9 mouse cellular contexts compared by ENCODE assay signal in genomic region chr8:107556511-107556936, GRCm38 (mm10). TPM values are rescaled to one million over a fixed set of nuclear protein-coding genes. Genes with fewer than 3 reads are reported as not detected.
DNase-seq lines count a peak whose midpoint lies in the region; ATAC-seq and TF ChIP-seq lines count a peak whose summit lies in the region.
"Had no signal": no experiment of that assay in that cellular context is flagged by ENCODE, and none has a peak within 500 bp of the region (broad histone marks: within the 10 kb centered on the region; RNA-seq: fewer than 3 reads in every experiment).

No protein-coding gene starts in this region.

- DNase-seq in heart, adult 18-20 months: no peak
- peak; percentile 66 for DNase-seq in hindbrain, postnatal 0 days (ENCODE audit: low spot score)
- DNase-seq in testis, postnatal 10 days (ENCODE audit: low spot score): no peak
- no peak for DNase-seq in spleen, postnatal 10 days (ENCODE audit: low spot score in 2 of 2)
- DNase-seq: thymus, postnatal 14 days had no signal

- 29% methylated on average over 12 of the region's 12 CpGs for WGBS in heart, embryonic 15.5 days
- WGBS in neural tube, embryonic 13.5 days: 41% methylated on average over 12 of the region's 12 CpGs
- WGBS in neural tube, embryonic 15.5 days: 47% methylated on average over 12 of the region's 12 CpGs
- 24% methylated on average over 11 of the region's 12 CpGs for WGBS in hindbrain, postnatal 0 days

- 0 out of 2 replicates have a peak, but pooled peaks cover 6% of the 10 kb centered on the region for H3K4me1 ChIP-seq in heart, embryonic 15.5 days (replicated peaks)
- peaks cover 24% of the 10 kb centered on the region for H3K4me1 ChIP-seq in neural tube, embryonic 13.5 days (replicated peaks)
- H3K4me1 ChIP-seq in neural tube, embryonic 15.5 days: peaks cover 6% of the 10 kb centered on the region; the same call in 1 of the 2 replicates
- H3K4me1 ChIP-seq in hindbrain, postnatal 0 days (ENCODE audit: insufficient read depth, low read length): no peaks in the 10 kb centered on the region

- H3K4me3 ChIP-seq in heart, embryonic 15.5 days: no peak overlapping the region
- no peak overlapping the region for H3K4me3 ChIP-seq in neural tube, embryonic 13.5 days
- no peak overlapping the region for H3K4me3 ChIP-seq in neural tube, embryonic 15.5 days (replicated peaks)
- H3K4me3 ChIP-seq in hindbrain, postnatal 0 days (ENCODE audit: low read length): no peak overlapping the region

- no peaks in the 10 kb centered on the region for H3K9me3 ChIP-seq in heart, embryonic 15.5 days (replicated peaks)
- no peaks in the 10 kb centered on the region for H3K9me3 ChIP-seq in neural tube, embryonic 13.5 days
- H3K9me3 ChIP-seq in neural tube, embryonic 15.5 days (replicated peaks): no peaks in the 10 kb centered on the region
- no peaks in the 10 kb centered on the region for H3K9me3 ChIP-seq in hindbrain, postnatal 0 days (ENCODE audit: low read length)

- TF ChIP-seq CTCF in hindbrain, postnatal 0 days (IDR thresholded peaks at IDR 0.05; ENCODE audit: low read depth): no peak

- peak overlapping the region; percentile 2; the same call in 1 of the 2 replicates for H3K4me2 ChIP-seq in heart, embryonic 15.5 days
- no peak overlapping the region for H3K4me2 ChIP-seq in neural tube, embryonic 13.5 days
- H3K4me2 ChIP-seq in neural tube, embryonic 15.5 days: no peak overlapping the region
- H3K4me2 ChIP-seq in hindbrain, postnatal 0 days (ENCODE audit: low read depth, low read length): no peak overlapping the region

- H3K36me3 ChIP-seq in heart, embryonic 15.5 days: peaks cover 6% of the 10 kb centered on the region; the same call in 1 of the 2 replicates
- H3K36me3 ChIP-seq in neural tube, embryonic 13.5 days: peaks cover 55% of the 10 kb centered on the region
- H3K36me3 ChIP-seq in neural tube, embryonic 15.5 days: peaks cover 22% of the 10 kb centered on the region
- no peaks in the 10 kb centered on the region for H3K36me3 ChIP-seq in hindbrain, postnatal 0 days (ENCODE audit: insufficient read depth, low read length)

- no peaks in the 10 kb centered on the region for H3K27me3 ChIP-seq in heart, embryonic 15.5 days
- no peaks in the 10 kb centered on the region for H3K27me3 ChIP-seq in neural tube, embryonic 13.5 days
- no peaks in the 10 kb centered on the region for H3K27me3 ChIP-seq in neural tube, embryonic 15.5 days (replicated peaks)
- no peaks in the 10 kb centered on the region for H3K27me3 ChIP-seq in hindbrain, postnatal 0 days (ENCODE audit: insufficient read depth, low read length)

- no peak overlapping the region for H3K9ac ChIP-seq in heart, embryonic 15.5 days
- 0 out of 2 replicates have a peak overlapping the region, but pooled peaks have one; percentile 6 for H3K9ac ChIP-seq in neural tube, embryonic 13.5 days
- H3K9ac ChIP-seq in neural tube, embryonic 15.5 days (replicated peaks): no peak overlapping the region
- no peak overlapping the region for H3K9ac ChIP-seq in hindbrain, postnatal 0 days (replicated peaks; ENCODE audit: low read length)

- no peak overlapping the region for H3K27ac ChIP-seq in heart, embryonic 15.5 days
- H3K27ac ChIP-seq in neural tube, embryonic 13.5 days (replicated peaks): no peak overlapping the region; the same call in 1 of the 2 replicates
- no peak overlapping the region for H3K27ac ChIP-seq in neural tube, embryonic 15.5 days (replicated peaks)
- peak overlapping the region; percentile 34; the same call in 1 of the 2 replicates for H3K27ac ChIP-seq in hindbrain, postnatal 0 days

- no peak for ATAC-seq in heart, embryonic 15.5 days (replicated peaks; ENCODE audit: insufficient number of reproducible peaks, insufficient read depth, low FRiP score, low read depth)
- ATAC-seq in neural tube, embryonic 13.5 days (ENCODE audit: low read depth): peak; percentile 62; the same call in 1 of the 2 replicates
- no peak; the same call in 1 of the 2 replicates for ATAC-seq in neural tube, embryonic 15.5 days (ENCODE audit: low FRiP score)
- ATAC-seq in hindbrain, postnatal 0 days: peak; percentile 81
- ATAC-seq: inflammation-experienced regulatory T-cells, adult 6 months had no signal

RNA-seq across cellular contexts. Expression of gene Psmd7, which starts 31.7 kb away (rescaled TPM):
- polyA plus RNA-seq in heart, embryonic 15.5 days (2015; fragmentation: Nextera tagmentation; extraction: Ambion mirVana): 156 and 179 TPM in 2 replicates
- total RNA-seq in heart, adult 18-20 months (2021): 100 to 1,000 TPM in 1 of 2 experiments, 10 to 100 TPM in 1; 99.4 to 103 TPM
- polyA plus RNA-seq in neural tube, embryonic 13.5 days (2015; fragmentation: Nextera tagmentation; extraction: Ambion mirVana): 259 and 285 TPM in 2 replicates
- 242 and 256 TPM in 2 replicates for polyA plus RNA-seq in neural tube, embryonic 15.5 days (2015; fragmentation: Nextera tagmentation; extraction: Ambion mirVana)
- total RNA-seq in hindbrain, postnatal 0 days (2014; rRNA removed): 21.7 and 34.4 TPM in 2 replicates
- 253 and 257 TPM in 2 replicates for polyA plus RNA-seq in hindbrain, postnatal 0 days (2015; fragmentation: Nextera tagmentation; extraction: Ambion mirVana)

Comparison
In these comparisons a context has a peak if more than half of its experiments do, and no peak if none do; other contexts are left out.
1. ATAC-seq: peak in neural tube, embryonic 13.5 days (single experiment) and hindbrain, postnatal 0 days (single experiment); none in heart, embryonic 15.5 days (single experiment) and neural tube, embryonic 15.5 days (single experiment).